8 mouse cellular contexts compared by ENCODE assay signal in the genomic region with DNA sequence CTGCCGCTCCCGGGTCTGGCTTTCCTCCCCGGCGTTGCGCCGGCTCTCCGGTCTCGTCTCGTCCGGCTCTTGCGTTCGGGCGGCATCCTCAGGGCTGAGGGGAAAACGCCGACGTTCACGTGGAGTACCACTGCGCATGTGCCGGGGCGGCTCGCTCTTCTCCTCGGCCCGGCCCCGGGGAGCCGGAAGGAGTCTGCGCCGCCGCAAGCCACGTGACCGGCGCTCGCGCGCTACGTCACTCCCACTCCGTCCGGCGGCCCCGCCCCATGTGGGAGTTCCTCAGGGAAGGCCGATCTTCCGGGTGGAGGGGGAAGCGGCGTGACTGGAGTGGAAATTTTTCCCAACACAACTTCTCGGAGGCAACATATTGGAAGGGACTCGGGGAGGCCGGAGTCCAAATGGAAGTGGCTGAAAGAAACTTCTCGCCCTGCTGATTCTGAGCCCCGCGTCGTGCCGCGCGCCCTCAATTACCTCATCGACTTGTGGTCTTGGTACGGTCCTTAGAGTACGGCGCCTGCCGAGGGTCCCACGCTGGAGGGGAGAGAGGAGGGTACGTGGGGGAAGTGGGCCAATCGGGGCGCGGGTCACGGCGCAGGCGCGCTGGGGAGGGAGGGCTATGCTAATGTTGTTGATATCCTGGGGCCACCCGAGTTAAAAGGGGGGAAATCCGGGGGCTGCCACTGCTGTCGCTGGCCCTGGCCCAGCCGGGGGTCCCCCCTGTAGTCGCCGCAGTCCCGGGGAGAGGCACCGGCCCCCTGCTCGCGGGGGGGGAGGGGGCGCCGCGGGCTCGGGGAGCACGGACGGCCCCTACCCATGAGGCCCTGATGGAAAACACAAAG. TPM values are rescaled to one million over a fixed set of nuclear protein-coding genes. Genes with fewer than 3 reads are reported as not detected.
DNase-seq lines count a peak whose midpoint lies in the region; ATAC-seq and TF ChIP-seq lines count a peak whose summit lies in the region.

A gene (minus strand): TSS at position 195 of the 839 bp plus-strand sequence.
A gene (plus strand): TSS at position 281 of the 839 bp plus-strand sequence.

- H3K9me3 ChIP-seq in heart, embryonic 11.5 days (replicated peaks; ENCODE audit: control insufficient read depth, low read length), result no peaks in the 10 kb centered on the region
- H3K9me3 ChIP-seq in kidney, embryonic 16.5 days (ENCODE audit: low read length), result no peaks in the 10 kb centered on the region

- peak within 1 kb of the TSS; percentile 75 for H3K27ac ChIP-seq in bone marrow macrophage, adult 2 months (ENCODE audit: insufficient read depth, low read depth, low read length)
- peak within 1 kb of the TSS; percentile 94 for H3K27ac ChIP-seq in embryonic fibroblast, embryonic 13.5 days (ENCODE audit: insufficient read depth, low read length)
- H3K27ac ChIP-seq in heart, embryonic 11.5 days (ENCODE audit: low read depth, low read length), result peak within 1 kb of the TSS; percentile 95
- H3K27ac ChIP-seq in kidney, embryonic 16.5 days (ENCODE audit: low read length), result peak within 1 kb of the TSS; percentile 97
- H3K27ac ChIP-seq in liver, adult 2 months (replicated peaks; ENCODE audit: insufficient read depth, low read depth, low read length), result peak within 1 kb of the TSS; percentile 96

- no peaks in the 10 kb centered on the region; the same call in 1 of the 2 replicates for H3K36me3 ChIP-seq in heart, embryonic 11.5 days (ENCODE audit: control insufficient read depth, insufficient read depth, low read length)
- H3K36me3 ChIP-seq in kidney, embryonic 16.5 days (ENCODE audit: insufficient read depth, low read length), result peaks cover 6% of the 10 kb centered on the region; the same call in 1 of the 2 replicates
- H3K36me3 ChIP-seq in liver, adult 2 months (ENCODE audit: control insufficient read depth, insufficient read depth, low read length), result peaks cover 3% of the 10 kb centered on the region; the same call in 1 of the 2 replicates
- H3K36me3 ChIP-seq in myocyte (ENCODE audit: control insufficient read depth, insufficient read depth), result peaks cover 18% of the 10 kb centered on the region
- H3K36me3 ChIP-seq in splenic B cell, adult 2 months (ENCODE audit: control insufficient read depth, insufficient read depth, low read length, poor library complexity, severe bottlenecking), result peaks cover 6% of the 10 kb centered on the region

- TF ChIP-seq POLR2A in bone marrow macrophage, adult 2 months (IDR thresholded peaks at IDR 0.05; ENCODE audit: borderline replicate concordance, low read depth, low read length), result no peak
- peak; percentile 44; the same call in 1 of the 2 replicates for TF ChIP-seq POLR2A in embryonic fibroblast, embryonic 13.5 days (IDR thresholded peaks at IDR 0.05; ENCODE audit: low read depth, low read length)
- peak; percentile 24; the same call in 1 of the 2 replicates for TF ChIP-seq POLR2A in liver, adult 2 months (IDR thresholded peaks at IDR 0.05; ENCODE audit: extremely low read depth, insufficient read depth, low read length)
- peak; percentile 52 for TF ChIP-seq POLR2A in myocyte (IDR thresholded peaks at IDR 0.05; ENCODE audit: insufficient read length, low read depth)

- peak within 1 kb of the TSS; percentile 87 for H3ac ChIP-seq in myocyte (ENCODE audit: control insufficient read depth, insufficient read length)

- H3K4me1 ChIP-seq in bone marrow macrophage, adult 2 months (ENCODE audit: control insufficient read depth, insufficient read depth, low read length), result peaks cover 3% of the 10 kb centered on the region
- H3K4me1 ChIP-seq in embryonic fibroblast, embryonic 13.5 days (ENCODE audit: control insufficient read depth, insufficient read depth, low read length), result peaks cover 7% of the 10 kb centered on the region
- H3K4me1 ChIP-seq in heart, embryonic 11.5 days (ENCODE audit: control insufficient read depth, insufficient read depth, low read length), result peaks cover 6% of the 10 kb centered on the region
- peaks cover 20% of the 10 kb centered on the region for H3K4me1 ChIP-seq in kidney, embryonic 16.5 days (ENCODE audit: insufficient read depth, low read length)
- peaks cover 9% of the 10 kb centered on the region for H3K4me1 ChIP-seq in liver, adult 2 months (ENCODE audit: control insufficient read depth, insufficient read depth, low read length)

- 1% methylated on average over 82 of the region's 83 CpGs for whole genome bisulfite sequencing in heart, embryonic 11.5 days (ENCODE audit: insufficient replicate concordance)
- under 1% methylated on average over 76 of the region's 83 CpGs for WGBS in kidney, embryonic 16.5 days
- WGBS in liver, adult 2 months, result under 1% methylated on average over 72 of the region's 83 CpGs

- TF ChIP-seq CTCF in bone marrow macrophage, adult 2 months (IDR thresholded peaks at IDR 0.05; ENCODE audit: low read depth, low read length), result no peak
- TF ChIP-seq CTCF in embryonic fibroblast, embryonic 13.5 days (IDR thresholded peaks at IDR 0.05; ENCODE audit: borderline replicate concordance, insufficient read depth, low read length), result no peak
- TF ChIP-seq CTCF in liver, adult 2 months (IDR thresholded peaks at IDR 0.05; ENCODE audit: low read depth, low read length), result no peak

- peak; percentile 97 for ATAC-seq in heart, embryonic 11.5 days (replicated peaks; ENCODE audit: insufficient number of reproducible peaks, low FRiP score, low TSS enrichment)
- peak; percentile 97 for ATAC-seq in kidney, embryonic 16.5 days (ENCODE audit: low FRiP score, low TSS enrichment)

- peak within 1 kb of the TSS; percentile 74 for H3K4me2 ChIP-seq in heart, embryonic 11.5 days
- peak within 1 kb of the TSS; percentile 94 for H3K4me2 ChIP-seq in kidney, embryonic 16.5 days (replicated peaks; ENCODE audit: low read depth, low read length)
- peak within 1 kb of the TSS; percentile 93 for H3K4me2 ChIP-seq in myocyte (ENCODE audit: low read depth)

- peak; percentile 98 for DNase-seq in A20 (ENCODE audit: low read depth, low spot score)
- DNase-seq in liver, adult 2 months (ENCODE audit: extremely low read depth, low read depth, low spot score), result peak; percentile 87
- peak; percentile 98 for DNase-seq in splenic B cell, adult 2 months (ENCODE audit: low read depth, low spot score)

- H3K4me3 ChIP-seq in bone marrow macrophage, adult 2 months (ENCODE audit: insufficient read depth, low read length), result peak within 1 kb of the TSS; percentile 97
- peak within 1 kb of the TSS; percentile 63 for H3K4me3 ChIP-seq in embryonic fibroblast, embryonic 13.5 days (ENCODE audit: insufficient read depth, low read length)
- peak within 1 kb of the TSS; percentile 92 for H3K4me3 ChIP-seq in heart, embryonic 11.5 days (ENCODE audit: low read depth, low read length)
- H3K4me3 ChIP-seq in kidney, embryonic 16.5 days (ENCODE audit: low read length), result peak within 1 kb of the TSS; percentile 99
- peak within 1 kb of the TSS; percentile 82 for H3K4me3 ChIP-seq in liver, adult 2 months (ENCODE audit: insufficient read depth, low read depth, low read length)
- H3K4me3 ChIP-seq in myocyte, result peak within 1 kb of the TSS; percentile 79

- peaks cover 14% of the 10 kb centered on the region for H3K79me2 ChIP-seq in liver, adult 2 months (ENCODE audit: control insufficient read depth, insufficient read depth, low read length)
- peaks cover 53% of the 10 kb centered on the region for H3K79me2 ChIP-seq in myocyte (ENCODE audit: control insufficient read depth, insufficient read depth)

- peak within 1 kb of the TSS; percentile 89 for H3K9ac ChIP-seq in heart, embryonic 11.5 days (ENCODE audit: low read depth, low read length)
- H3K9ac ChIP-seq in kidney, embryonic 16.5 days (replicated peaks; ENCODE audit: low read length), result peak within 1 kb of the TSS; percentile 97
- H3K9ac ChIP-seq in liver, adult 2 months (ENCODE audit: low read depth, low read length), result peak within 1 kb of the TSS; percentile 88

- H3K27me3 ChIP-seq in heart, embryonic 11.5 days (ENCODE audit: control insufficient read depth, insufficient read depth, low read length), result no peaks in the 10 kb centered on the region
- no peaks in the 10 kb centered on the region for H3K27me3 ChIP-seq in kidney, embryonic 16.5 days (ENCODE audit: insufficient read depth, low read length)
- H3K27me3 ChIP-seq in liver, adult 2 months (ENCODE audit: control insufficient read depth, insufficient read depth, low read length), result no peaks in the 10 kb centered on the region
- H3K27me3 ChIP-seq in myocyte (ENCODE audit: control insufficient read depth, insufficient read depth, insufficient read length), result no peaks in the 10 kb centered on the region
- H3K27me3 ChIP-seq in splenic B cell, adult 2 months (ENCODE audit: control insufficient read depth, insufficient read depth, low read length, poor library complexity, severe bottlenecking), result no peaks in the 10 kb centered on the region

TF ChIP-seq in myocyte, 11 proteins besides CTCF, POLR2A, EP300 and RAD21 (continues in another document):
- TF ChIP-seq E2F4 (IDR thresholded peaks at IDR 0.05; ENCODE audit: insufficient read depth) (no peak), USF1 (IDR thresholded peaks at IDR 0.05; ENCODE audit: low read depth) (peak; percentile 90), SRF (IDR thresholded peaks at IDR 0.05; ENCODE audit: control insufficient read depth, insufficient read length, low read depth) (no peak), POLR2AphosphoS2 (IDR thresholded peaks at IDR 0.05; ENCODE audit: insufficient read length, low read depth) (peak; percentile 65), TCF12 (IDR thresholded peaks at IDR 0.05; ENCODE audit: insufficient read depth, poor library complexity, severe bottlenecking) (no peak), MYOD1 (IDR thresholded peaks at IDR 0.05; ENCODE audit: control insufficient read depth in 1 of 3, insufficient read length in 2 of 3, low read depth in 2 of 3) (peak in 1 of 3 experiments; percentile 0)

RNA-seq across cellular contexts. Expression of the first gene that starts in this region (rescaled TPM):
- polyA plus RNA-seq in bone marrow macrophage, adult 2 months (2012; ENCODE audit: insufficient read depth, insufficient read length, missing spikeins), result 10.3 and 10.5 TPM in 2 replicates
- polyA plus RNA-seq in embryonic fibroblast, embryonic 13.5 days (2011; ENCODE audit: insufficient read length, low read depth, missing spikeins), result 30.3 and 33.8 TPM in 2 replicates
- polyA plus RNA-seq in heart, embryonic 11.5 days (2014; fragmentation: Nextera tagmentation; extraction: Ambion mirVana), result 23.8 and 25.2 TPM in 2 replicates
- polyA plus RNA-seq in kidney, embryonic 16.5 days (2015; fragmentation: Nextera tagmentation; extraction: Ambion mirVana), result 24.8 and 24.9 TPM in 2 replicates
- 8.1 and 8.8 TPM in 2 replicates for total RNA-seq in liver, adult 2 months (2014; rRNA removed)
- polyA plus RNA-seq in liver, adult 2 months (2012; rRNA removed), result 2.4 TPM in 2 replicates
- polyA plus RNA-seq in myocyte (2012; fragmentation: generic; extraction: Trizol), result 16.3 TPM

RNA-seq across cellular contexts. Expression of the second gene that starts in this region (rescaled TPM):
- 25.9 and 34.1 TPM in 2 replicates for polyA plus RNA-seq in bone marrow macrophage, adult 2 months (2012; ENCODE audit: insufficient read depth, insufficient read length, missing spikeins)
- polyA plus RNA-seq in embryonic fibroblast, embryonic 13.5 days (2011; ENCODE audit: insufficient read length, low read depth, missing spikeins), result 19.7 and 41.5 TPM in 2 replicates
- 18.2 and 19.7 TPM in 2 replicates for polyA plus RNA-seq in heart, embryonic 11.5 days (2014; fragmentation: Nextera tagmentation; extraction: Ambion mirVana)
- 28.0 and 34.0 TPM in 2 replicates for polyA plus RNA-seq in kidney, embryonic 16.5 days (2015; fragmentation: Nextera tagmentation; extraction: Ambion mirVana)
- total RNA-seq in liver, adult 2 months (2014; rRNA removed), result 14.1 and 14.2 TPM in 2 replicates
- 2.3 and 3.0 TPM in 2 replicates for polyA plus RNA-seq in liver, adult 2 months (2012; rRNA removed)
- 4.2 TPM for polyA plus RNA-seq in myocyte (2012; fragmentation: generic; extraction: Trizol)

Comparison
In these comparisons a context has a peak if more than half of its experiments do, and no peak if none do; other contexts are left out.
1. Peak in every context shown above with its lines: DNase-seq, ATAC-seq, H3K4me3 ChIP-seq and H3K27ac ChIP-seq.